Mouse (Mus musculus) megakaryocyte, embryonic 14.5 days (primary cell): ENCODE measurements around the gene Klk1b26.
"Not testable (repeated sequence)": the region's sequence is repeated elsewhere in the genome, so short reads cannot be mapped to it uniquely, and the experiment has no call there.

Experiments used
- FLI1 ChIP-seq: IDR thresholded peaks from 2 replicates; pipeline ENCODE4 v1.6.1; 2012; ENCODE audit warnings: low read length, inconsistent platforms, mixed read lengths
- GATA1 ChIP-seq: IDR thresholded peaks from 3 replicates; pipeline ENCODE4 v1.6.1; 2012; ENCODE audit warnings: mixed read lengths, low read length, inconsistent platforms, borderline replicate concordance

GRCm38 (mm10) chr7:43994821-43995220, 17.1 kb upstream of the Klk1b26 start:
- not testable (repeated sequence) for TF ChIP-seq GATA1, FLI1
